Mouse (Mus musculus) limb, embryonic 11.5 days (tissue): ENCODE measurements around the gene Dnajb2. TPM values are rescaled to one million over a fixed set of nuclear protein-coding genes. Genes with fewer than 3 reads are reported as not detected.
"Not testable (repeated sequence)": the region's sequence is repeated elsewhere in the genome, so short reads cannot be mapped to it uniquely, and the experiment has no call there.

ENCODE experiments used
- ATAC-seq: fragments of 200-750 bp; cut with Nextera tagmentation; 2 replicates; pipeline ENCODE4 v1.8.0; 2017; ENCODE audit warnings: low read depth; ENCODE audit not compliant: insufficient number of reproducible peaks, low FRiP score, low TSS enrichment
- DNase-seq: peaks from one replicate; pipeline ENCODE4 v3.0.0-alpha.2; 2015; ENCODE audit warnings: low spot score
- H3K27ac ChIP-seq: fragments of 300-500 bp; sonication (generic); replicated peaks from 2 replicates; pipeline ENCODE4 v1.5.1; 2014; ENCODE audit warnings: low read depth, mild to moderate bottlenecking, low read length
- H3K27me3 ChIP-seq: fragments of 300-500 bp; sonication (generic); 2 replicates; pipeline ENCODE4 v1.6.1; 2014; ENCODE audit warnings: mild to moderate bottlenecking, low read length, mixed read lengths; ENCODE audit not compliant: control insufficient read depth, insufficient read depth
- H3K36me3 ChIP-seq: fragments of 300-500 bp; sonication (generic); 2 replicates; pipeline ENCODE4 v1.6.1; 2014; ENCODE audit warnings: mild to moderate bottlenecking, low read length, moderate library complexity, mixed read lengths; ENCODE audit not compliant: control insufficient read depth, insufficient read depth
- H3K4me1 ChIP-seq: fragments of 300-500 bp; sonication (generic); 2 replicates; pipeline ENCODE4 v1.6.1; 2014; ENCODE audit warnings: low read length, mixed read lengths; ENCODE audit not compliant: control insufficient read depth, insufficient read depth
- H3K4me2 ChIP-seq: fragments of 300-500 bp; sonication (generic); 2 replicates; pipeline ENCODE4 v1.6.1; 2014; ENCODE audit warnings: low read depth, mild to moderate bottlenecking, moderate library complexity; ENCODE audit not compliant: severe bottlenecking
- H3K4me3 ChIP-seq: fragments of 300-500 bp; sonication (generic); 2 replicates; pipeline ENCODE4 v1.5.1; 2014; ENCODE audit warnings: low read depth, low read length
- H3K9ac ChIP-seq: fragments of 300-500 bp; sonication (generic); 2 replicates; pipeline ENCODE4 v1.6.1; 2014; ENCODE audit warnings: mild to moderate bottlenecking, low read length
- H3K9me3 ChIP-seq: fragments of 300-500 bp; sonication (generic); 2 replicates; pipeline ENCODE4 v1.6.1; 2016; ENCODE audit warnings: low read length; ENCODE audit not compliant: control insufficient read depth
- WGBS: fragments of 180-500 bp; shearing (Covaris S2); extraction: QIAGEN DNeasy Blood & Tissue Kit; methylation state at CpG from one replicate; pipeline ENCODE4 v1.1.7; 2014; 5-methylcytosine and 5-hydroxymethylcytosine counted together
- polyA plus RNA-seq: library from polyadenylated mRNA; unstranded; fragments of >200 nt; fragmentation: Nextera tagmentation; extraction: Ambion mirVana; gene quantifications from 2 replicates; pipeline ENCODE4 v1.2.1, GENCODE M21; 2014

The Dnajb2 gene
- polyA plus RNA-seq, 1 experiment from 2014 or later, result 17.6 TPM

- no peak overlapping the region for H3K27ac ChIP-seq
- H3K27me3 ChIP-seq, result peaks cover 7% of the 10 kb centered on the region
- no peaks in the 10 kb centered on the region for H3K9me3 ChIP-seq
- no peaks in the 10 kb centered on the region for H3K4me1 ChIP-seq
- H3K9ac ChIP-seq, result no peak overlapping the region
- no peak overlapping the region for H3K4me2 ChIP-seq
- WGBS, result 79% methylated on average over 3 of the region's 3 CpGs
- H3K36me3 ChIP-seq, result no peaks in the 10 kb centered on the region
- H3K4me3 ChIP-seq, result no peak overlapping the region
- no peak for DNase-seq
- ATAC-seq, result no peak
Measured at GRCm38 (mm10) chr1:75225473-75225872, 10.7 kb upstream of the Dnajb2 start.

DNA sequence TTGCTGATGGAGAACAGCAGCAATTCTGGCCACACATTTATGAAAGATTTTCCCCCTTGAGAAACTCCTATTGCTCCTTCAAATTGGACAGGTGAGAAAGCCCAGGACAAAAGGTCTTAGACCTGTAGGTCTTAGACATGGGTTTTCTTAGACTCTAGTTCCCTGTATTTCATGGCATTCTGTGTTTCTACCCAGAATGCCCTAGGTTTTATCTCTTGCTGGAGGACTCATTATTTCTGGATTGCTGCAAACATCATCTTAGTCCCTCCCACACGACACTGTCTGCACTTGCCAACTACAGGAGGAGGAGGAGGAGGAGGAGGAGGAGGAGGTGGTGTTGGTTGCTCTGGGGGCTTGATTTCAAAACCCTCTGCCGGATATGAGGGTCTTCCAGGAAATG, 10.1 kb upstream of the Dnajb2 start:
- Histone ChIP-seq H3K9me3 (no peaks in the 10 kb centered on the region), H3K27ac (no peak overlapping the region), H3K27me3 (no peaks in the 10 kb centered on the region), H3K36me3 (no peaks in the 10 kb centered on the region), H3K4me2 (no peak overlapping the region), H3K9ac (no peak overlapping the region), H3K4me3 (no peak overlapping the region), H3K4me1 (no peaks in the 10 kb centered on the region)
- no peak for DNase-seq
- WGBS, result 67% methylated on average over 2 of the region's 2 CpGs
- no peak for ATAC-seq

- Histone ChIP-seq H3K9me3 (no peaks in the 10 kb centered on the region), H3K4me2 (no peak overlapping the region), H3K27ac (no peak overlapping the region), H3K9ac (no peak overlapping the region), H3K4me3 (no peak overlapping the region), H3K36me3 (no peaks in the 10 kb centered on the region), H3K27me3 (no peaks in the 10 kb centered on the region), H3K4me1 (no peaks in the 10 kb centered on the region)
- WGBS, result 81% methylated on average over 1 of the region's 1 CpGs
- no peak for DNase-seq
- no peak for ATAC-seq
Measured at GRCm38 (mm10) chr1:75227653-75228052, 8.6 kb upstream of the Dnajb2 start.

DNA sequence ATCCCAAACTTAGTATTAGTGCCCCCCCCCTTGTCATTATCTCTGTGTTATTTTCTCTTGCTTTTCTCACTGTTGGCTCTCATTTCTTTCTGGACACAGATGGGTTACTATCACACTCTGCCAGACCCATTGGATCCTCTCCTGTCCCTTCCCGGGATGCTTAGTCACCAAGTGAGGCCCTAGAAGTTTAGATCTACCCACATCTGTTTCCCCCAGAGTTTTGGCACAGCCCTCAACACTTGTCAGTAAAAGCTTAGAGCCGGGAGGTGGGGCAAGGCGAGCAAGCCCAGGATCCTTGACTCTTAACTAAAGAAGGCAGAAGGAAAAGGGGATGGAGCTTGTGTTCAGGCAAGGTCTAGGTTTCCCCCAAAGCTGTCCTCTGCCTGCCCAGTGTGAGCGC, 7.0 kb upstream of the Dnajb2 start:
- no peaks in the 10 kb centered on the region for H3K4me1 ChIP-seq
- H3K9ac ChIP-seq, result no peak overlapping the region
- H3K4me3 ChIP-seq, result no peak overlapping the region
- DNase-seq (no peak), ATAC-seq (no peak)
- H3K27ac ChIP-seq, result no peak overlapping the region
- WGBS, result 70% methylated on average over 4 of the region's 4 CpGs
- H3K27me3 ChIP-seq, result no peaks in the 10 kb centered on the region
- H3K4me2 ChIP-seq, result no peak overlapping the region
- H3K36me3 ChIP-seq, result no peaks in the 10 kb centered on the region
- H3K9me3 ChIP-seq, result no peaks in the 10 kb centered on the region

DNA sequence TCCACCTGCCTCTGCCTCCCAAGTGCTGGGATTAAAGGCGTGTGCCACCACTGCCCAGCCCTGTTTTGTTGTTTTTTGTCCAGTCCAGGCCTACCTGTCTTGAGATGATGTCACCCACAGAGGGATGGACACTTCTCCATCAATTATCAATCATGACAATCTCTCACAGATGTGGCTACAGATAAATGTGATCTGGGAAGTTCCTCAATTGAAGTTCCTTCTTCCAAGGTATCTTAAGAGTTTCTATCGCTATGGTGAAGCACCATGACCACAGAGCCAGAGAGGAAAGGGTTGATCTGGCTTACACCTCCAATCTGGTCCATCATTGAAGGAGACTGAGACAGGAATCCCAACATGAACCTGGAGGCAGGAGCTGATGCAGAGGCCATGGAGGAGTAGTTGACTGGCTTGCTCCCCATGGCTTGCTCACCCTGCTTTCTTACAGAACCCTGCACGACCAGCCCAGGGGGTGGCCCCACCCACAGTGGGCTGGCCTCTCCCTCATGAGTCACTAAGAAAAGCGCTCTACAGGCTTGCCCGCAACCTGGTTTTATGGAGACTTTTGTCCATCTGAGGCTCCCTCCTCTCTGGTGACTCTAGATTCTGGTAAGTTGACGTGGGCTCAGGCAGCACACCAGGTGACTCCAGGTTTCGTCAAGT, 5.7 kb upstream of the Dnajb2 start:
- no peaks in the 10 kb centered on the region for H3K4me1 ChIP-seq
- H3K4me3 ChIP-seq, result no peak overlapping the region
- no peak overlapping the region for H3K27ac ChIP-seq
- no peaks in the 10 kb centered on the region for H3K36me3 ChIP-seq
- H3K9me3 ChIP-seq, result no peaks in the 10 kb centered on the region
- ATAC-seq, result no peak
- DNase-seq, result no peak
- H3K9ac ChIP-seq, result no peak overlapping the region
- 75% methylated on average over 7 of the region's 7 CpGs for WGBS
- no peaks in the 10 kb centered on the region for H3K27me3 ChIP-seq
- no peak overlapping the region for H3K4me2 ChIP-seq

GRCm38 (mm10) chr1:75231224-75231623, 5.0 kb upstream of the Dnajb2 start:
- 68% methylated on average over 4 of the region's 4 CpGs for WGBS
- no peaks in the 10 kb centered on the region for H3K9me3 ChIP-seq
- no peak overlapping the region for H3K9ac ChIP-seq
- no peaks in the 10 kb centered on the region for H3K27me3 ChIP-seq
- H3K4me2 ChIP-seq, result no peak overlapping the region
- H3K4me1 ChIP-seq, result no peaks in the 10 kb centered on the region
- ATAC-seq (no peak), DNase-seq (no peak)
- H3K4me3 ChIP-seq, result no peak overlapping the region
- no peaks in the 10 kb centered on the region for H3K36me3 ChIP-seq
- no peak overlapping the region for H3K27ac ChIP-seq

- Histone ChIP-seq H3K4me1 (no peaks in the 10 kb centered on the region; the same call in 1 of the 2 replicates), H3K27ac (no peak within 1 kb of the TSS), H3K9me3 (no peaks in the 10 kb centered on the region), H3K27me3 (no peaks in the 10 kb centered on the region), H3K4me3 (no peak within 1 kb of the TSS), H3K36me3 (no peaks in the 10 kb centered on the region), H3K9ac (no peak within 1 kb of the TSS), H3K4me2 (no peak within 1 kb of the TSS)
- WGBS, result 78% methylated on average over 5 of the region's 5 CpGs
- DNase-seq (no peak), ATAC-seq (no peak)
Measured at GRCm38 (mm10) chr1:75231664-75232152, 4.5 kb upstream of the Dnajb2 start, which contains the start of gene A630095N17Rik. TSS of gene A630095N17Rik (minus strand) at chr1:75232102.

DNA sequence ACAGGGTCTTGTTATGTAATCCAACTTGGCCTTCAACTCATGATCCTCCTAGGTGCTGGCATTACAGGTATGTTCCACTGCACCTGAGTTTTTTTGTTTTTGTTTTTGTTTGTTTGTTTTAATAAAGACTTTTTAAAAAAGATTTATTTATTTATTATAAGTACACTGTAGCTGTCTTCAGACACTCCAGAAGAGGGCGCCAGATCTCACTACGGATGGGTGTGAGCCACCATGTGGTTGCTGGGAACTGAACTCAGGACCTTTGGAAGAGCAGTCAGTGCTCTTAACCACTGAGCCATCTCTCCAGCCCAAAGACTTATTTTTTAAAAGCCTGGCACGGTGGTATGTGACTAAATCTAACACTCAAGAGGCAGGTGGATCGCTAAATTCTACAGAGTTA, 3.7 kb upstream of the Dnajb2 start:
- H3K4me1 ChIP-seq, H3K36me3 ChIP-seq, H3K4me3 ChIP-seq, H3K27me3 ChIP-seq, DNase-seq, ATAC-seq, H3K9ac ChIP-seq, H3K4me2 ChIP-seq, H3K27ac ChIP-seq, H3K9me3 ChIP-seq: not testable (repeated sequence)
- 66% methylated on average over 4 of the region's 4 CpGs for WGBS

DNA sequence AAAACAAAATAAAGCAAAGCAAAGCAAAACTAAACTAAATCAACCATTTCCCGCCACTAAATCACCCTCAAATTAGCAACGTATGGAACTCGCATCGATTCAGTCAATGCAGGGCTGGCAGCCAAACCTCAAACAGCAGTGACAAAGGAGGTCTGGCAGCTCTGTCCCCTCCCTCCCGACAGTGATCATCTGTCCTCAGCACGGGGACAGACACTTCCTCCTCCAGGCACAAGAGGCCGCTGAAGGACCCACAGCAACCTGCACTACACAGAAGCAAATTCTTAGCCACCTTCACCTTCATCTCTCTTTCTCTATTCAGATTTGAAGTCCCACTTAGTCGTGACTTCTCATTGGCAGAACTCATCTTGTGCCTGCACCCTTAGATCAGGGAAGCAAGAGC, 1.6 kb upstream of the Dnajb2 start:
- DNase-seq (peak; percentile 55), ATAC-seq (no peak)
- Histone ChIP-seq H3K9ac (no peak overlapping the region), H3K4me1 (peaks cover 6% of the 10 kb centered on the region; the same call in 1 of the 2 replicates), H3K36me3 (no peaks in the 10 kb centered on the region), H3K4me3 (no peak overlapping the region), H3K27ac (no peak overlapping the region), H3K4me2 (peak overlapping the region; percentile 4; the same call in 1 of the 2 replicates), H3K27me3 (no peaks in the 10 kb centered on the region), H3K9me3 (no peaks in the 10 kb centered on the region)
- 2% methylated on average over 8 of the region's 8 CpGs for WGBS
